Mouse (Mus musculus) gastrocnemius, postnatal 10 days (tissue): ENCODE measurements around the gene Pcdh7. TPM values are rescaled to one million over a fixed set of nuclear protein-coding genes. Genes with fewer than 3 reads are reported as not detected.
A peak's percentile ranks its signal among the peaks of the same experiment; 100 is the strongest.
"Not testable (repeated sequence)": the region's sequence is repeated elsewhere in the genome, so short reads cannot be mapped to it uniquely, and the experiment has no call there.

Experiments
- DNase-seq: peaks from one replicate; pipeline ENCODE4 v3.0.0; 2021; ENCODE audit warnings: mixed read lengths
- long read RNA-seq, 2 experiments: library from polyadenylated mRNA; stranded (forward); transcript quantifications; one replicate each; pipeline ENCODE4 v2.0.0; 2021
- total RNA-seq, 2 experiments: library from RNA; stranded (reverse); gene quantifications; 2 replicates each; pipeline ENCODE4 v1.2.3; 2021

Gene Pcdh7
- total RNA-seq = 10 to 100 TPM in 1 of 2 experiments, 1 to 10 TPM in 1; 9.6 to 16.8 TPM
- long read RNA-seq, experiment 1, full-length matches to known transcripts = 5 of 5 reads
- long read RNA-seq, experiment 1, partial matches to known transcripts = 0 of 5 reads
- long read RNA-seq, experiment 1, other reads (novel, unspliced or antisense) = 0 of 5 reads
- long read RNA-seq, experiment 2, full-length matches to known transcripts = 2 of 3 reads
- long read RNA-seq, experiment 2, partial matches to known transcripts = 0 of 3 reads
- long read RNA-seq, experiment 2, other reads (novel, unspliced or antisense) = 1 of 3 reads

- DNase-seq = peak; percentile 44
These were observed at the start of gene Pcdh7 for GRCm38 (mm10) chr5:57717906-57718875. Gene Pcdh7, plus strand, starts transcription at chr5:57717967.

DNA sequence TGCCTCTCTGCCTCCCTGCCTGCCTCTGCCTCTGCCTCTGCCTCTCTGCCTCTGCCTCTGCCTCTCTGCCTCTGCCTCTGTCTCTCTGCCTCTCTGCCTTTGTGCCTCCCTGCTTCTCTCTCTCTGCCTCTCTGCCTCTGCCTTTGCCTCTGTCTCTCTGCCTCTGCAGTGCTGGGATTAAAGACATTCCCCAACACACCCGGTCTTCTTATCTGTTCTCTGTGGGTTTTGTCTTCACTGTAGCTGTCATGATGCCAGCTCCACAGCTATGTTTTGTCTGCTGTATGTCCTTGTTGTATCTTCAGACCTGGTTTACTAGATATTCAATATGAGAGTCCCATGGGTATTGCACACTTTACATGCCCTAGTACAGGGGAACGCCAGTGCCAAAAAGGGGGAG, 40.8 kb upstream of the Pcdh7 start:
- not testable (repeated sequence) for DNase-seq

GRCm38 (mm10) chr5:57708396-57708795, 9.4 kb upstream of the Pcdh7 start:
- no peak for DNase-seq

- DNase-seq = peak; percentile 2
These were observed 3.8 kb upstream of the Pcdh7 start for GRCm38 (mm10) chr5:57713980-57714379.

- peak; percentile 49 for DNase-seq
These were observed 2.9 kb upstream of the Pcdh7 start for GRCm38 (mm10) chr5:57714621-57715523.

GRCm38 (mm10) chr5:57715524-57716400, 2.0 kb upstream of the Pcdh7 start:
- peak; percentile 77 for DNase-seq

DNA sequence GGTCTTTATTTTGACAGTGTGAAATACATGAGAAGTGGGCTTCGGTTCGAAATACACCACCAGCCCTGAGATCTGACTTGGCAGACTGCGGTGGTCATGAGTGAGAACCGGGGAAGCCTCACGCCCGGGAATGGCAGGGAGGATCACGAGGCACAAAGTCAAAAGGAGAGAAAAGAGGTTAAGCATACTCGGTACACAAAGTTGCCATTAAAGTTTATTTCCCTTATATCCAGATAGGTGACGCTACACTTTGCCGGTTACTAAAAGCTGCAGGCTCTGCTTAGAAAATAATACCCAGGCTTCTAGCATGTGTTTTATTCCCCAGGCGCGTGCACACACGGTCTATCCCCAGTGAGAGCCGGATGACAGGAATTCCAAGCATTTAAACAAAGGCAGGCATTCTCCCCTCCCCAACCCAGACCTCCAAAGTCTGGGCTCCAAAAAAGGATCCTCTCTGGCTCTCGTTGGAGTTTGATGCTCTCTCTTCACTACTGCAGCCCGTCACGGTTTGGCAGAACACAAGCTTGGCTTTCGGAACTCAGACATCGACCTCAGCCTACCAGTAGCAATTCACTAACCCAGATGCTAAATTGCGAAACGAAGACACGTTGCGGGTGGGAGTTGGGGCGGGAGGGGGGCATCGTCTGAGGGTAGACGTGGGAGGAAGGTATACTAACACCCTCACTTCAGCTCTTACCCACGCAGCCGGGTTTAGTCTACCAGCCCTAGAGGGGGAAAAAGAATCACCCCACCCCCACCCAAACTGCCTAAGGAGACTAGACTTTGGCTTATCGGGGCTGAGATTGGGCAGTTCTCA, 1.1 kb upstream of the Pcdh7 start:
- DNase-seq = peak; percentile 39

DNA sequence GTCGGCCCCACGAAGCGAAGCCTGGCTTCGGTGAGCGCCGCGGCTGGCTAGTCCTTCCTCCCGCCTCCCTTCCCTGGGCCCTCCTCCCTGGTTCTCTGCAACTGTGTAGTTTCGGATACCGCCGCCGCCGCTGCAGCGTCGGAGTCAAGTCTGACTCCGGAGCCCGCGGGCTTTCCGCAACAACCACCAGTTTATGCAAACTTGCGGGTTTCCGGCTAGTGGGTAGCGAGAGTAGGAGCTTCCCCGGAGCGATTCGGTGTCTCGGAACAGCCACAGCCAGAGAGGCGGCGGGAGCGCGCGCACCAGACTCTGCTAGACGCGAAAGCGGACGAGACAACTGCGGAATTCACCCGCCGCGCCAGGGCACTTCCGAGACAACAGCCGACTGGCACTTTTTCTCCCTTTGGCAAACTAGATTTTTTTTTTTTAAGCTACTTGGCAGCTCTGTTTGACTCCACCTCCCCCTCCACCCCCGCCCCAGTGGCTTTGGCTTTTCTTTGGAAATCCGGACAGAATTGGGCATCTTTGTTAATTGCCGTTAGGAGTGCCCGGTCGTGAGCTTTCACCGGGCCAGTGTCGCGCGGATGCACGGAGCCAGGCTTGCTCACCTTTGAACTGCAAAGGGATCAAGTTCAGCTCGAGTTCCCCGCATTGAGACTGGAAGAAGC, 395 bp upstream of the Pcdh7 start:
- DNase-seq = peak; percentile 61

DNA sequence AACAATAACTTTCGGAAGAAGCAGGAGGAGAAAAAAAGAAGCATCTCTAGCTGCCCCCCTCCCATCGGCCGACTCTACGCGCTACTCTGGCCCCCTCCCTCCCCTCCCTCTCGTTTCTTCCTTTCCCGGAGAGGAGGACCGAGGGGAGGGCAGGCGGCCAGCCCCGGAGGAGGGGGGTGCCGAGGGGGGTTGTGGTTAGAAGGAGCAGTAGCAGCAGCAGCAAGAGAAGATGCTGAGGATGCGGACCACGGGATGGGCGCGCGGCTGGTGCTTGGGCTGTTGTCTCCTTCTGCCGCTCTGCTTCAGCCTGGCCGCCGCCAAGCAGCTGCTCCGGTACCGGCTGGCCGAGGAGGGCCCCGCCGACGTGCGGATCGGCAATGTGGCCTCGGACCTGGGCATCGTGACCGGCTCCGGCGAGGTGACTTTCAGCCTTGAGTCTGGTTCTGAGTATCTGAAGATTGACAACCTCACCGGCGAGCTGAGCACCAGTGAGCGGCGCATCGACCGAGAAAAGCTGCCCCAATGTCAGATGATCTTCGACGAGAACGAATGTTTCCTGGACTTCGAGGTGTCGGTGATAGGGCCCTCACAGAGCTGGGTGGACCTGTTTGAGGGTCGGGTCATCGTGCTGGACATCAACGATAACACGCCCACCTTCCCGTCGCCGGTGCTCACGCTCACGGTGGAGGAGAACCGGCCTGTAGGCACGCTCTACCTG, 1.3 kb downstream of the Pcdh7 start:
- DNase-seq = peak; percentile 61

GRCm38 (mm10) chr5:57719594-57720185, 1.9 kb downstream of the Pcdh7 start:
- peak; percentile 72 for DNase-seq

- DNase-seq = peak; percentile 9
These were observed 2.6 kb downstream of the Pcdh7 start for GRCm38 (mm10) chr5:57720206-57720880.

GRCm38 (mm10) chr5:57721148-57721712, 3.5 kb downstream of the Pcdh7 start:
- no peak for DNase-seq

- no peak for DNase-seq
These were observed 4.2 kb downstream of the Pcdh7 start for GRCm38 (mm10) chr5:57721927-57722326.

GRCm38 (mm10) chr5:57733451-57733850, 15.7 kb downstream of the Pcdh7 start:
- DNase-seq = no peak

GRCm38 (mm10) chr5:57735723-57736122, 18.0 kb downstream of the Pcdh7 start:
- no peak for DNase-seq

DNA sequence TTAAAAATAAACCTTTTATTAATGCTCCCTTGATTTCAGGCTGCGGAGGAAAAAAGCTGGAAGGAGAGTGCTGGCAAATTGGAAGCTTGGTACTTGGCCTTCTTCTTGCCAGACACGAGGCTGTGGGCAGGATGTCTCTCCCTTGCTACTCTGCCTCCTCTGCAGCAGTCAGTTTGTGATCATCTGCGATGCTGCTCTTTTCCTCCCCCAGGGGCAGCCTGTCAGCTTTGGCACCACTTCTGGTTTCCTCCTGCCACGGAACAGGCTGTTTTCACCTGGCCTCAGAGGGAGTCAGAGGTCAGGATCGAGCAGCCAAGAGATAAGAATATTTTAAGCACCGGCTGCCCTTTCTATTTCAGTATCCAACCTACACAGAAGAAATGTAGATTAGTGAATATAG, 25.2 kb downstream of the Pcdh7 start:
- no peak for DNase-seq

DNA sequence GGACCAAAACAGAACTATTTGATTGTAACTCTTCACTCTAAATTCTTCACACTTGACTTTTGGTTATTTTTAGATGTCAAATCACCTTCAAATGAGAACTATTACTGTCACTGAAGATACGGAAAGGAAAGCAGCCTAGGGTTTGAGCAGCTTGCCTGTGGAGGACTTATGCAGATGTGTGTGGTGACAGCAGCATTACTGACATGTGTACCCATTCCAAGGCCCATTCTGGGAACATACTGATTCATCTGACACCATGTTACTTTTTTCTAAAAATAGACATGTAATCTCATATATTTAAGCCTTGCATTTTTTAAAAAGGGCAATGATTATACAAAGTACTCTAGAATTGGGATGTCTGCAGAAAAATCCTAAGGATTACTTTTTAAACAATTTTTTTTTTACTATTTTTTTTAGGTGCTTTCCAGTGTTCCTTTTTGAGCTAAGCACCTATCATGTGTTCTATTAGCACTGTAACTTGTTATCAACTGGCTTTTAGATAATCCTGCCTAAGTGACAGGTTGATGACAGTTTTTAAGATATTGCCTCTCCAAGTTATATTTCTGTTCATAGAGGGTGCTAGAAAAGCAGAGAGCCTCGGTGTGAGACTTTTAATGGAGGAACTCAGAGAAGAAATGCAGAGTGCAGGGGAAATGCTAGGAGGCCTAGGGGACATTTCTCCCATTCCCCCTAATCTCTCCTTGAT, 26.3 kb downstream of the Pcdh7 start:
- DNase-seq = no peak
